Mouse (Mus musculus): ENCODE measurements at regions not wholly inside any gene's neighbourhood (a gene's known extent, or its start where the extent isn't known, plus 50 kb on each side); places are given as distances from the start of the nearest gene placed in this dataset.

DNA sequence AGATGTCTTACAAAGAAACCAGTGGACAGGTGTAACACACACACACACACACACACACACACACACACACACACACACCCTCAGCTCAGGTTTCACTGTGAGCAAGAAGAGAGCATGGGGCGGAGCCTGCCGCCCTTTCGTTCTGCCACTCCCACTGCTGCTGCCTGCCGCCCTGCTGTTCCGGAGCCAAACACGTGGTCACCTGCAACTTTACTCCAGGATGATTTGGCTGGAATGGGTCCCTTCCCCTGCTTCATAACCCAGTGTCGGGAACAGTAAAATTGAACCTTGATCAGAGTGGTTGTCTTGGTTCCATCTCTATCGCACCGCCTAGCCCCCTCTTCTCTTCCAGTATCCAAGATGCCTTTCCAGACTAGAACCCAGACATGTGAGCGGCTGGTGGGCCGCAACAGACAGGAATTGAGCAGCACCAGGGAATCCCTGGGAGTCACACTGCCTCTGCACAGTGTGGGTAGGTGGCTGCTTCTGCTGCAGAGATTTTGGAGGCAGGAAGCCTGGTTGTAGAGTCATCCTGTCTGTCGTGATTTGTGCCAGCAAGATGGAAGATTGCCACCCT is 59.4 kb upstream of the Frmd4a start:
- TF ChIP-seq CTCF (IDR thresholded peaks at IDR 0.05; ENCODE audit: extremely low read depth, insufficient read depth, insufficient read length, insufficient replicate concordance), result no peak
- no peak for TF ChIP-seq POLR2A (IDR thresholded peaks at IDR 0.05; ENCODE audit: low read depth, low read length)
